Mouse (Mus musculus) stomach, embryonic 15.5 days (tissue): ENCODE data around the gene Rcbtb2. TPM values are rescaled to one million over a fixed set of nuclear protein-coding genes. Genes with fewer than 3 reads are reported as not detected.
A peak's percentile ranks its signal among the peaks of the same experiment; 100 is the strongest.

ENCODE experiments used
- ATAC-seq: fragments of 200-750 bp; cut with Nextera tagmentation; 2 replicates; pipeline ENCODE4 v1.8.0; 2017; ENCODE audit warnings: low read depth, moderate number of reproducible peaks, moderate TSS enrichment; ENCODE audit not compliant: insufficient read depth, low FRiP score
- H3K27ac ChIP-seq: fragments of 300-500 bp; sonication (generic); 2 replicates; pipeline ENCODE4 v1.5.1; 2015; ENCODE audit warnings: mild to moderate bottlenecking, inconsistent platforms
- H3K27me3 ChIP-seq: fragments of 300-500 bp; sonication (generic); replicated peaks from 2 replicates; pipeline ENCODE4 v1.6.1; 2015; ENCODE audit warnings: inconsistent platforms
- H3K36me3 ChIP-seq: fragments of 300-500 bp; sonication (generic); 2 replicates; pipeline ENCODE4 v1.6.1; 2015; ENCODE audit warnings: inconsistent platforms
- H3K4me1 ChIP-seq: fragments of 300-500 bp; sonication (generic); 2 replicates; pipeline ENCODE4 v1.6.1; 2015; ENCODE audit warnings: inconsistent platforms
- H3K4me2 ChIP-seq: fragments of 300-500 bp; sonication (generic); 2 replicates; pipeline ENCODE4 v1.6.1; 2015; ENCODE audit warnings: mild to moderate bottlenecking, inconsistent platforms
- H3K4me3 ChIP-seq: fragments of 300-500 bp; sonication (generic); replicated peaks from 2 replicates; pipeline ENCODE4 v1.5.1; 2015; ENCODE audit warnings: inconsistent platforms
- H3K9ac ChIP-seq: fragments of 300-500 bp; sonication (generic); 2 replicates; pipeline ENCODE4 v1.6.1; 2015; ENCODE audit warnings: inconsistent platforms
- H3K9me3 ChIP-seq: fragments of 300-500 bp; sonication (generic); 2 replicates; pipeline ENCODE4 v1.6.1; 2016; ENCODE audit warnings: inconsistent platforms
- WGBS: fragments of 180-500 bp; shearing (Covaris S2); methylation state at CpG from one replicate; pipeline ENCODE4 v1.1.7; 2015; 5-methylcytosine and 5-hydroxymethylcytosine counted together
- microRNA counts: library from miRNA; unstranded; fragments of <30 nt; microRNA quantifications from one replicate; lab custom pipeline; 2016
- microRNA-seq: library from miRNA; unstranded; fragments of <30 nt; microRNA quantifications from one replicate; pipeline ENCODE4, GENCODE M21; 2016
- polyA plus RNA-seq: library from polyadenylated mRNA; unstranded; fragments of >200 nt; fragmentation: Nextera tagmentation; extraction: Ambion mirVana; gene quantifications from 2 replicates; pipeline ENCODE4 v1.2.1, GENCODE M21; 2015

Rcbtb2 gene
- polyA plus RNA-seq, 1 experiment from 2014 or later = 87.3 TPM

DNA sequence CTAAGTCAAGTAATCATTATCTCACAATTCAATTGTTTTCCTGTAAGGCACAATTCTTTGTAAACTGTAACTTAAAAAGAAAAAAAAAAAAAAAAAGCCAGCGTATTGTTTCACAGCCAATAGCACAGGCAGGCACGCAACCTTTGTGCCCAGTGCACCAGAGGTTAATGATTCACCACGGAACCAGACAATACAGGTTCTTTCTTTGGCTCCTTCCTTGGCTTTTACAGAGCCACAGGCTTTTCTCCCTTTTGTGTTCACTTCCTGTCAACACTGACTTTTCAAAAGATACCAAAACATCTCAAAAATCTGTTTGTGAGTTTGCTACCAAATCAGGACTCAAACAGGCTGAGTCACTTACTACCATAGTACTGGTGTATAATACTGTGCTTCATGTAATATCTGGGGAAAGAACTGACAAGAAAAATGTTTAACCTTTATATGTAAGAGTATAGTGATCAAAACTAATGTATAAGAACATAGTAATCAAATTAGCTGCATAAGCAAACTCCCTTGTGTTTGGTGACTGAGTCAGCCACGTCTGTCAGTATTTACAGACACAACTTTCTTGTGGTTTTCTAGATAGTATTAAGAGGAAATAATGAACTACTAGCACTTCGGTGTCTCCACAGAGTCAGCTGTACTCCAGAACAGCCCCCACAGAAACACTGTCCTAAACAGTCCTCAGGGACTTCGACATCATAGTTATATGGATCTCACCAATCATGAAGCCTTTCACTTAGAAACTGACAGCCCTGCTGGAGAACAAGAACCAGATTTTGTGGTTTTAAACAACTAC, 130.8 kb downstream of the Rcbtb2 start:
- Histone ChIP-seq H3K4me3 (no peak overlapping the region), H3K4me1 (no peaks in the 10 kb centered on the region; the same call in 1 of the 2 replicates), H3K4me2 (no peak overlapping the region), H3K27me3 (no peaks in the 10 kb centered on the region), H3K9ac (no peak overlapping the region), H3K27ac (peak overlapping the region; percentile 78), H3K9me3 (no peaks in the 10 kb centered on the region), H3K36me3 (no peaks in the 10 kb centered on the region)
- peak; percentile 88 for ATAC-seq
- 57% methylated on average over 6 of the region's 6 CpGs for WGBS

DNA sequence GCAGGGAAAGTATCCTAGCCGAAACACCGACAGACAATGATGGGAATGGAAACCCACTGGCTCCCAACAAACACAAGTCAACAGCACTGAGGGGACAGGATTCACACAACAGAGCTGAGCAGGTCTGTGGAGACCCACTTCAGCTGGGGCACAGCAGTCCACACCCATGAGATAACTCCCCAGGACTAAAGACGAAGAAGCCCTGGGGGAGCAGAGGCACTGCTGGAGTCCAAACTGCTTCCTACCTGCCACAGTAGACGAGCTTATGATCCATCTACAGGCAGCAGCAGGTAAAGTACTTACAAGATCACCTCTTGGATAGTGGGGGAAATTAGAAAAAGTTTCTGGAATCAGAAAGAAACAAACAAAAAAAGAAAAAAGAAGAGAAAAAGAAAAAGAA, 131.6 kb downstream of the Rcbtb2 start:
- 68% methylated on average over 4 of the region's 4 CpGs for WGBS
- H3K4me2 ChIP-seq = no peak overlapping the region
- H3K4me1 ChIP-seq = no peaks in the 10 kb centered on the region; the same call in 1 of the 2 replicates
- no peaks in the 10 kb centered on the region for H3K9me3 ChIP-seq
- 0 out of 2 replicates have a peak, but pooled peaks have one; percentile 16 for ATAC-seq
- H3K36me3 ChIP-seq = no peaks in the 10 kb centered on the region
- H3K27ac ChIP-seq = peak overlapping the region; percentile 78
- no peaks in the 10 kb centered on the region for H3K27me3 ChIP-seq
- H3K4me3 ChIP-seq = no peak overlapping the region
- no peak overlapping the region for H3K9ac ChIP-seq

DNA sequence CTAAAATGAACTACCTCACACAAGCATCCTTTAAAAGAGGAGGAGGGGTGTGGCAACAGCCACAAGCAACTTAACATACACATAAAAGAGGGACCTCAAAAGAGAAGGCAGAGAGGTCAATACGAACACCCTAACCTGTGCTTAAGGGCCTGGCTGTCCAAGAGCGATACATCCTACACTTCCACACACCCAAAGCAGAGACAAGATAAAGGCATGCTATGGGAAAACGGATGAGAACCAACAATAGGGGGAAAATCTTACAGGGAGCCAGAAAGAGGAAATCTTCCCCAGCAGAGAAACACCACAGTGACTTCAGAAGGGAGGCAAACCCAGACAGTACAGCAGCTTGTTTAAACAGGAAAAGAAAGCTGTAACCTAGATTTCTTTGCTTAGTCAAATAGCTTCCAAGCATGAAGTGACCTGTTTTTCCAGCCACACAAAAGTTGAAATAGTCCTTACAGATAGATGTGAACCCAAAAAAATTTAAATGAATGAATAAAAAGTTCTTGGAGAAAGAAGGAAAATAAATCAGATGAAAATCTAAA, 132.7 kb downstream of the Rcbtb2 start:
- ATAC-seq = no peak
- Histone ChIP-seq H3K4me3 (no peak overlapping the region), H3K36me3 (no peaks in the 10 kb centered on the region), H3K4me2 (no peak overlapping the region), H3K27ac (peak overlapping the region; percentile 66; the same call in 1 of the 2 replicates), H3K27me3 (no peaks in the 10 kb centered on the region), H3K9ac (no peak overlapping the region), H3K4me1 (no peaks in the 10 kb centered on the region; the same call in 1 of the 2 replicates), H3K9me3 (no peaks in the 10 kb centered on the region)
- 67% methylated on average over 3 of the region's 3 CpGs for WGBS

DNA sequence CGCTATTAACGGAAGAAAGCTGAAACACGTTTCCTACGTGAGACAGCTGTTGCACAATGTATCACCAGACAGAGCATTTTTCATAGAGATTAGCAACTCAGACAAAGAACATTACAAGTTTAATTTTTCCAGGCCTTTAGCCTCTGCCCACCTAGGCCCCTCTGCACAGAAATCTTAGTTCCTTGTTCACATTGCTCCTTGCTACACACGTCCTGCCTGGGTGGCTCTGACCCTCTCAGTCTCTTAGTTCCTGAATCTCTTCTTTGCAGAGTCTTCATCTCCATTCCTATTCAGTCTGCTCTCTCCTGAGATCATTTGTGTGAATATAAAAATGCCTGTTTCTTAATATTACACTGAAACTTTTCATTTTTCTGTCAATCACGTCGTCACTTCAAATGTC, 134.5 kb downstream of the Rcbtb2 start:
- H3K9me3 ChIP-seq = no peaks in the 10 kb centered on the region
- H3K4me3 ChIP-seq = no peak overlapping the region
- no peaks in the 10 kb centered on the region for H3K27me3 ChIP-seq
- no peak for ATAC-seq
- H3K36me3 ChIP-seq = no peaks in the 10 kb centered on the region
- H3K4me1 ChIP-seq = no peaks in the 10 kb centered on the region; the same call in 1 of the 2 replicates
- no peak overlapping the region for H3K4me2 ChIP-seq
- no peak overlapping the region for H3K9ac ChIP-seq
- 51% methylated on average over 7 of the region's 7 CpGs for WGBS
- no peak overlapping the region for H3K27ac ChIP-seq

MicroRNA genes within 50 kb of the gene (microRNA counts, 519-probe panel; counts per million panel counts)
- microRNA mmu-miR-687 (lab: Ali Mortazavi, UCI) = not detected

Small RNA genes within 50 kb of the gene (microRNA-seq; reads per million reads assigned to microRNA genes)
- not detected for gene Mir687

Other genes starting within 250 kb of the Rcbtb2 start
- 0.09 TPM in 1 of 2 replicates, not detected in the other for gene Cysltr2, start 73.9 kb upstream of the Rcbtb2 start, polyA plus RNA-seq
- 13.9 and 16.1 TPM in 2 replicates for gene Lpar6, start 114.9 kb downstream of the Rcbtb2 start, polyA plus RNA-seq
- gene Rb1, start 202.8 kb downstream of the Rcbtb2 start, polyA plus RNA-seq = 22.9 and 26.0 TPM in 2 replicates